In genomic region chr13:83492051-83492450, GRCm38 (mm10) we compare ENCODE assay signal across 15 mouse cellular contexts.
"Had no signal": no experiment of that assay in that cellular context is flagged by ENCODE, and none has a peak within 500 bp of the region (broad histone marks: within the 10 kb centered on the region; RNA-seq: fewer than 3 reads in every experiment).

No protein-coding gene starts in this region.

- H3K36me3 ChIP-seq: neural tube, embryonic 15.5 days; stomach, embryonic 15.5 days had no signal

- H3K27ac ChIP-seq: neural tube, embryonic 15.5 days; stomach, embryonic 15.5 days; stomach, postnatal 0 days had no signal

- H3K4me1 ChIP-seq: neural tube, embryonic 15.5 days; stomach, embryonic 15.5 days had no signal

- DNase-seq: retina, postnatal 1 day; right cerebral cortex, adult 18-20 months; right cerebral cortex, postnatal 14 days; right cerebral cortex, postnatal 25 days; right cerebral cortex, postnatal 4 days; spleen, adult 18-20 months; thymus, adult 18-20 months; thymus, adult 2 months; thymus, postnatal 14 days; thymus, postnatal 25 days; thymus, postnatal 36 days; thymus, postnatal 4 days had no signal

- H3K27me3 ChIP-seq: neural tube, embryonic 15.5 days; stomach, embryonic 15.5 days had no signal

- H3K4me2 ChIP-seq: neural tube, embryonic 15.5 days; stomach, embryonic 15.5 days had no signal

- H3K9ac ChIP-seq: neural tube, embryonic 15.5 days; stomach, embryonic 15.5 days had no signal

- H3K9me3 ChIP-seq: neural tube, embryonic 15.5 days; stomach, embryonic 15.5 days had no signal

- H3K4me3 ChIP-seq: neural tube, embryonic 15.5 days; stomach, embryonic 15.5 days had no signal
